Mouse (Mus musculus) right cerebral cortex, postnatal 36 days (tissue): ENCODE results near the gene Yme1l1.

Experiments used
- DNase-seq, 2 experiments: peaks; one replicate each; pipeline ENCODE4 v3.0.0; 2022; ENCODE audit warnings: low spot score in 2 of 2, mixed read lengths in 1 of 2

Gene Yme1l1

GRCm38 (mm10) chr2:23155777-23156607 is at the start of gene Yme1l1, which contains the start of gene Mastl:
Gene Yme1l1, plus strand, starts transcription at chr2:23156369.
Gene Mastl, minus strand, starts transcription at chr2:23156024.
- DNase-seq: peak; percentile 97 to 99

GRCm38 (mm10) chr2:23119573-23119972 is 36.6 kb upstream of the Yme1l1 start:
- no peak for DNase-seq

- no peak for DNase-seq
These were observed 959 bp upstream of the Yme1l1 start for GRCm38 (mm10) chr2:23155199-23155621.

DNA sequence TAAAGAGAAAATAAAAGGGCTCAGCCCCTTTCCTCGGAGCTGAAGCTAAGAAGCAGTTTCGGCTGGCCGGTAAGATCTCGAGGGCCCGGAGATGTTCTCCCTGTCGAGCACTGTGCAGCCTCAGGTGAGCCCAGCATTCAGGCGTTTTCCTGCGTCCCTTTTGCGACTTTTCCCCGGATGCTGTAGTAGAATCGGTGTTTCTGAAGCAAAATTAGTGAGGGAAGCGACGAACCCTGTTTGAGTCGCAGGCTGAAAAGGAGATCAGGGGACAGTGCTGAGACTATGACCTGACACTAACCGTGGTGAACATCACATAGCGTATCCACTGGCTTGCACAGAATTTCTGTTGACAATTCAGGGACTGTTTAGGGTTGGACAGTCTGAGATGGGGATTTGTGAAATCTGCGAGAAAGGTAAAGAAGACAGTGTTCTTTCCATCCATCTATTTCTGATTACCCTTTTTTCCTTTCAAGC is 476 bp downstream of the Yme1l1 start:
- no peak for DNase-seq

DNA sequence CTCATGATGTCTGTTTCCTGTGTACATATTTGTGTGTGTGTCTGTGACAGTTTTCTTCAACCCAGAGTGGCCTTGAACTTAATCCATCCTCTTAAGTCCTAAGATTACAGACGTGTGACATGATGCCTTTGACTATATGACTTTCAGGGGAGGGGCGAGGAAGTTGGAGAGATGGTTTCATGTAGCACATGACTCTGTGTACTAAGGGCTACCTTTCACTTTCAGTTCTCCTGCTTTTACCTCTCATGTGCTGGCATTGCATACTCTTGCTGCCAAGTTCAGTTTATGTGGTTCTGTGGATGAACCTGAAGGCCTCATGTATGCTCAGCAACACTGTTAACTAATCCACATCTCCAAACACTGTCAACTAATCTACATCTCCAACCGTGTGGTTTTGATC is 16.1 kb downstream of the Yme1l1 start:
- DNase-seq: no peak

- no peak for DNase-seq
These were observed 38.2 kb downstream of the Yme1l1 start for GRCm38 (mm10) chr2:23194366-23194765.

DNA sequence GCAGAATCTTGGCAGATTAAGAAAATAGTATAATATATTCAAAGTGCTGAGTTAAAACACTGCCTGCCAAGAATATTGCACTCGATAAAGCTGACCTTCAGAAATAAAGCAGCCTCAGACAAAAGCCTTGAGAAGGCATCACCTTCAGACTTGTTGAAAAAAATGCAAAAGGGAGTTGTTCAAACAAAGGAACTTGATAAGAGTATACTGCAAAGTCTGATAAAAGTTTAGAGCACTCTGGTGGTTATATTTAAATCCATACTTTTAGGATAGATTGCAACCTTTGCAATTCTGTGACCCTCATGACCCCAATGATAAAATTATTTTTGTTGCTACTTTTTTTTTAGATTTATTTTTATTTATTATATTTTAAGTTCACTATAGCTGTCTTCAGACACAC is 44.9 kb downstream of the Yme1l1 start:
- DNase-seq: no peak

- no peak for DNase-seq
These were observed 46.9 kb downstream of the Yme1l1 start for GRCm38 (mm10) chr2:23202900-23203670.

GRCm38 (mm10) chr2:23207070-23207526 is 50.9 kb downstream of the Yme1l1 start, which contains the start of gene 4931423N10Rik:
Gene 4931423N10Rik, plus strand, starts transcription at chr2:23207476.
- DNase-seq: no peak

GRCm38 (mm10) chr2:23213661-23214060 is 57.5 kb downstream of the Yme1l1 start:
- DNase-seq: no peak

DNA sequence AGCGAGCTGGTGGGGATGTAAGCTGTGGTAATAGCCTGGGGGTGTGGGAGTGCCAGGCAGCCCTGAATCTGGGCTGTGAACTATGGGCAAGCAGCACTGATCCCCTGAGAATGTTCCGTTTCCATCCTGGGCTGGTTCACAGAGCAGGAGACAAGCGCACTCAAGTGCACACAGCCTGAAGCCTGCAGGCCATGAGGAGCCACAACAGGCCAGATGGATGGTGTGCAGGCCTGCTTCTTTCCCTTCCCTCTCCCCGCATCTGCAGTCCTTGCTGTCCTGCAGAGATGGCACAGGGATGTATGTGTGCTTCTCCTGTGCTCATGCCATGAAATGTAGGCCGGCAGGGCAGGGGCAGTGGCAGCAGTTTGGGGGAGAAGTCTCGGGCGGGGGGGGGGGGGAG is 69.0 kb downstream of the Yme1l1 start:
- DNase-seq: no peak

- no peak for DNase-seq
These were observed 72.3 kb downstream of the Yme1l1 start for GRCm38 (mm10) chr2:23228463-23228862.

GRCm38 (mm10) chr2:23234065-23234773 is 78.0 kb downstream of the Yme1l1 start:
- no peak for DNase-seq
